Mouse (Mus musculus) kidney, adult 2 months (tissue): Measurements from ENCODE around the gene Zfp609.

ENCODE experiments used
- CTCF ChIP-seq: fragments of 200-500 bp; conservative IDR thresholded peaks from 2 replicates; pipeline ENCODE4 v1.5.1; 2011; ENCODE audit warnings: low read depth, mild to moderate bottlenecking, control low read depth, low read length, moderate library complexity, mixed read lengths; ENCODE audit not compliant: insufficient read depth, insufficient read length
- POLR2A ChIP-seq: fragments of 200-500 bp; IDR thresholded peaks from one replicate; pipeline ENCODE4 v1.6.1; 2011; ENCODE audit warnings: low read depth, low read length, control low read depth

DNA sequence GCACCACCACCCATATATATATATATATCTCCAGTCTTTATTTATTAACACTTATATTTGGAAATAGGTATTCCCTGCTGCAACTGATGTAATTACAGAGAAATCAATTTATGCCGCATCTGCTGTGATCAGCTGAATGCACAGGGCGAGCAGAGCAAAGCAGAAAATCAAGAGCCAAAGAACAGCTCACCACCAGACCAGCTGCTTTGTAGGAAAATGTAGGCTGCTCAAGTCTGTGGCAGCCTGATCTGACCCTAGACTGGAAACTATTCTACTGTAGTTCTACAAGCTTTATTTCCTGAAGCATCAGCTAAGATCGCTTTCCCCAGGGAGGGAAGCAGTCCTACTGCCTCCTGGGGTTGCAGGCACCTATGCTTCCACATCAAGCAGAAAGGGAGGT, 33.9 kb downstream of the Zfp609 start:
- TF ChIP-seq CTCF (no peak), POLR2A (no peak)
